In the genomic region with DNA sequence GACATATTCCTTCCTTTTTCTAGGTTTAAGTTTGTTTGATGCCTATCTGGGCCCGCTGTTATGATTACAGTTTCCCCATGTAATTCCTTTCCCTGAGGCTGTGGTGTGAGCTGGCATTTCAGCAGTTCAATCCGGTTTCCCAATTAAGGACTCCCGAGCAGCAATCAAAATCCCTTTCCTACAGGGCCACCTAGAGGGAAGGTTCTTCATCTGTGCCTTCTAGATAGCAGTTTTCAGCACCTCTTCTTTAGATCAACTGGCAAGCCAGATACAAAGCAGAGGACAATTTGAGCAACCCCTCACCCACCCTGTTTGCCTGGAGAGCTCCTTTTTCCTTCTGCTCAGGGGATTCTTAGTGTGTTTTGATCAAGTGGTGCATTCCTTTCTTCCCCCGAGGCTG, we compare ENCODE assay signal across 10 mouse cellular contexts. TPM values are rescaled to one million over a fixed set of nuclear protein-coding genes. Genes with fewer than 3 reads are reported as not detected.
DNase-seq lines count a peak whose midpoint lies in the region; ATAC-seq and TF ChIP-seq lines count a peak whose summit lies in the region.
"Had no signal": no experiment of that assay in that cellular context is flagged by ENCODE, and none has a peak within 500 bp of the region (broad histone marks: within the 10 kb centered on the region; RNA-seq: fewer than 3 reads in every experiment).

No protein-coding gene starts in this region.

- H3K9ac ChIP-seq in heart, postnatal 0 days (replicated peaks; ENCODE audit: low read depth, low read length) = no peak overlapping the region
- no peak overlapping the region for H3K9ac ChIP-seq in midbrain, embryonic 16.5 days (ENCODE audit: low read depth, low read length)

- no peaks in the 10 kb centered on the region for H3K9me3 ChIP-seq in heart, postnatal 0 days (replicated peaks; ENCODE audit: control insufficient read depth, low read length)
- no peaks in the 10 kb centered on the region for H3K9me3 ChIP-seq in midbrain, embryonic 16.5 days (replicated peaks; ENCODE audit: control insufficient read depth, low read length, poor library complexity, severe bottlenecking)

- H3K27me3 ChIP-seq in heart, postnatal 0 days (ENCODE audit: control insufficient read depth, insufficient read depth, low read length) = no peaks in the 10 kb centered on the region
- no peaks in the 10 kb centered on the region; the same call in 1 of the 2 replicates for H3K27me3 ChIP-seq in midbrain, embryonic 16.5 days (ENCODE audit: control insufficient read depth, insufficient read depth, low read depth, low read length)
- H3K27me3 ChIP-seq: CH12.LX had no signal

- WGBS in heart, postnatal 0 days = 15% methylated on average over 4 of the region's 4 CpGs
- WGBS in midbrain, embryonic 16.5 days = 56% methylated on average over 4 of the region's 4 CpGs

- H3K4me2 ChIP-seq in heart, postnatal 0 days (ENCODE audit: low read depth, low read length) = no peak overlapping the region
- no peak overlapping the region for H3K4me2 ChIP-seq in midbrain, embryonic 16.5 days (ENCODE audit: low read length)

- no peak overlapping the region for H3K27ac ChIP-seq in heart, postnatal 0 days (ENCODE audit: low read depth)
- no peak overlapping the region for H3K27ac ChIP-seq in midbrain, embryonic 16.5 days (ENCODE audit: low read length)

- peak; percentile 39 for ATAC-seq in heart, postnatal 0 days (ENCODE audit: insufficient read depth, low read depth)
- ATAC-seq in midbrain, embryonic 16.5 days = no peak

- TF ChIP-seq CTCF in heart, postnatal 0 days (IDR thresholded peaks at IDR 0.05; ENCODE audit: low read depth) = peak; percentile 58

- DNase-seq in embryo, embryonic 11.5 days (ENCODE audit: low read depth, low spot score) = peak; percentile 71
- DNase-seq in embryo, embryonic 10.5 days (ENCODE audit: low spot score) = no peak
- peak; percentile 59 to 75 for DNase-seq in right cerebral cortex, adult 2 months (ENCODE audit: low spot score in 2 of 2)
- no peak for DNase-seq in right cerebral cortex, postnatal 36 days (ENCODE audit: low spot score in 2 of 2)
- peak; percentile 63 for DNase-seq in heart, postnatal 0 days (ENCODE audit: low spot score)
- peak; percentile 49 for DNase-seq in right cerebral cortex, postnatal 14 days
- DNase-seq in urinary bladder, postnatal 36 days (ENCODE audit: low spot score in 2 of 2) = no peak

- no peak for TF ChIP-seq EP300 in heart, postnatal 0 days (IDR thresholded peaks at IDR 0.05; ENCODE audit: low read depth)

- H3K4me3 ChIP-seq in heart, postnatal 0 days (ENCODE audit: low read depth, low read length) = no peak overlapping the region
- H3K4me3 ChIP-seq in midbrain, embryonic 16.5 days (ENCODE audit: low read depth, low read length) = no peak overlapping the region

- H3K4me1 ChIP-seq in heart, postnatal 0 days (ENCODE audit: control insufficient read depth, insufficient read depth) = no peaks in the 10 kb centered on the region
- H3K4me1 ChIP-seq in midbrain, embryonic 16.5 days (ENCODE audit: control insufficient read depth, insufficient read depth, low read length) = no peaks in the 10 kb centered on the region

- peaks cover 40% of the 10 kb centered on the region for H3K36me3 ChIP-seq in heart, postnatal 0 days (replicated peaks; ENCODE audit: control insufficient read depth, insufficient read depth, low read length)
- peaks cover 10% of the 10 kb centered on the region for H3K36me3 ChIP-seq in midbrain, embryonic 16.5 days (ENCODE audit: control insufficient read depth, insufficient read depth, low read length)

RNA-seq across cellular contexts. Expression of gene Fgf23, which starts 14.0 kb away (rescaled TPM):
- 1.1 TPM in 1 of 2 replicates, not detected in the other for total RNA-seq in heart, postnatal 0 days (2014; rRNA removed; ENCODE audit: low replicate concordance)
- 0.05 TPM in 1 of 2 replicates, not detected in the other for polyA plus RNA-seq in heart, postnatal 0 days (2015; fragmentation: Nextera tagmentation; extraction: Ambion mirVana)
- 0.26 and 0.39 TPM in 2 replicates for polyA plus RNA-seq in midbrain, embryonic 16.5 days (2015; fragmentation: Nextera tagmentation; extraction: Ambion mirVana)
- total RNA-seq: CH12.LX had no signal
- polyA plus RNA-seq: embryonic facial prominence, embryonic 11.5 days had no signal

RNA-seq across cellular contexts. Expression of gene Tigar, which starts 22.6 kb away (rescaled TPM):
- 9.0 and 21.1 TPM in 2 replicates for total RNA-seq in heart, postnatal 0 days (2014; rRNA removed; ENCODE audit: low replicate concordance)
- polyA plus RNA-seq in heart, postnatal 0 days (2015; fragmentation: Nextera tagmentation; extraction: Ambion mirVana) = 14.4 and 15.6 TPM in 2 replicates
- polyA plus RNA-seq in midbrain, embryonic 16.5 days (2015; fragmentation: Nextera tagmentation; extraction: Ambion mirVana) = 5.9 and 7.4 TPM in 2 replicates

Comparison
In these comparisons a context has a peak if more than half of its experiments do, and no peak if none do; other contexts are left out.
1. DNase-seq: peak in embryo, embryonic 11.5 days (single experiment), right cerebral cortex, adult 2 months (2 of 2), heart, postnatal 0 days (single experiment) and right cerebral cortex, postnatal 14 days (single experiment); none in embryo, embryonic 10.5 days (single experiment), right cerebral cortex, postnatal 36 days (0 of 2) and urinary bladder, postnatal 36 days (0 of 2).